Mouse (Mus musculus) kidney, embryonic 14.5 days (tissue): Measurements from ENCODE around the gene Gdf5. TPM values are rescaled to one million over a fixed set of nuclear protein-coding genes. Genes with fewer than 3 reads are reported as not detected.

Experiments
- polyA plus RNA-seq: library from polyadenylated mRNA; unstranded; fragments of >200 nt; fragmentation: Nextera tagmentation; extraction: Ambion mirVana; gene quantifications from 2 replicates; pipeline ENCODE4 v1.2.1, GENCODE M21; 2014

Gene Gdf5
- polyA plus RNA-seq, 1 experiment from 2014 or later, result 0.53 TPM

Other genes with a start within 250 kb of the Gdf5 start
- gene Edem2, start 215.9 kb downstream of the Gdf5 start, polyA plus RNA-seq, result 27.4 and 36.0 TPM in 2 replicates
- gene Gm17581, start 209.5 kb downstream of the Gdf5 start, polyA plus RNA-seq, result not detected in 2 replicates
- 7.7 and 8.2 TPM in 2 replicates for gene Procr, start 194.2 kb downstream of the Gdf5 start, polyA plus RNA-seq
- gene Mmp24, start 170.0 kb downstream of the Gdf5 start, polyA plus RNA-seq, result not detected in 2 replicates
- 7.8 and 11.4 TPM in 2 replicates for gene BC029722, start 125.9 kb downstream of the Gdf5 start, polyA plus RNA-seq
- gene Eif6, start 118.4 kb downstream of the Gdf5 start, polyA plus RNA-seq, result 187 and 202 TPM in 2 replicates
- 0.07 TPM in 1 of 2 replicates, not detected in the other for gene Fam83c, start 110.5 kb downstream of the Gdf5 start, polyA plus RNA-seq
- gene Uqcc1, start 15.1 kb downstream of the Gdf5 start, polyA plus RNA-seq, result 56.3 and 66.3 TPM in 2 replicates
- not detected in 2 replicates for gene Gm15557, start 4.6 kb downstream of the Gdf5 start, polyA plus RNA-seq
- 14.1 and 24.4 TPM in 2 replicates for gene Cep250, start 11.1 kb upstream of the Gdf5 start, polyA plus RNA-seq
- 1.2 and 1.7 TPM in 2 replicates for gene 6430550D23Rik, start 62.6 kb upstream of the Gdf5 start, polyA plus RNA-seq
- 225 and 244 TPM in 2 replicates for gene Ergic3, start 62.7 kb upstream of the Gdf5 start, polyA plus RNA-seq
- gene Fer1l4, start 107.6 kb upstream of the Gdf5 start, polyA plus RNA-seq, result 0.16 and 0.17 TPM in 2 replicates
- 2.3 and 3.1 TPM in 2 replicates for gene Spag4, start 119.8 kb upstream of the Gdf5 start, polyA plus RNA-seq
- 39.6 and 57.5 TPM in 2 replicates for gene Cpne1, start 166.6 kb upstream of the Gdf5 start, polyA plus RNA-seq
- 15.5 and 37.2 TPM in 2 replicates for gene Rbm12, start 166.6 kb upstream of the Gdf5 start, polyA plus RNA-seq
- gene Gm28036, start 181.7 kb upstream of the Gdf5 start, polyA plus RNA-seq, result 3.4 and 13.2 TPM in 2 replicates
- 417 and 550 TPM in 2 replicates for gene Romo1, start 198.7 kb upstream of the Gdf5 start, polyA plus RNA-seq
- gene Nfs1, start 198.8 kb upstream of the Gdf5 start, polyA plus RNA-seq, result 40.8 and 44.6 TPM in 2 replicates
- gene Rbm39, start 234.9 kb upstream of the Gdf5 start, polyA plus RNA-seq, result 683 and 751 TPM in 2 replicates